Mouse (Mus musculus) layer of hippocampus, postnatal 14 days (tissue): ENCODE results near the gene Tamm41. TPM values are rescaled to one million over a fixed set of nuclear protein-coding genes. Genes with fewer than 3 reads are reported as not detected.

Experiments
- DNase-seq, 2 experiments: peaks; one replicate each; pipeline ENCODE4 v3.0.0; 2021 to 2022; ENCODE audit warnings: low spot score in 2 of 2, mixed read lengths in 1 of 2
- total RNA-seq, 2 experiments: library from RNA; stranded (reverse); gene quantifications; 2 replicates each; pipeline ENCODE4 v1.2.3; 2021

Tamm41 gene
- total RNA-seq, 2 experiments from 2014 or later, result 19.9 to 21.2 TPM

DNA sequence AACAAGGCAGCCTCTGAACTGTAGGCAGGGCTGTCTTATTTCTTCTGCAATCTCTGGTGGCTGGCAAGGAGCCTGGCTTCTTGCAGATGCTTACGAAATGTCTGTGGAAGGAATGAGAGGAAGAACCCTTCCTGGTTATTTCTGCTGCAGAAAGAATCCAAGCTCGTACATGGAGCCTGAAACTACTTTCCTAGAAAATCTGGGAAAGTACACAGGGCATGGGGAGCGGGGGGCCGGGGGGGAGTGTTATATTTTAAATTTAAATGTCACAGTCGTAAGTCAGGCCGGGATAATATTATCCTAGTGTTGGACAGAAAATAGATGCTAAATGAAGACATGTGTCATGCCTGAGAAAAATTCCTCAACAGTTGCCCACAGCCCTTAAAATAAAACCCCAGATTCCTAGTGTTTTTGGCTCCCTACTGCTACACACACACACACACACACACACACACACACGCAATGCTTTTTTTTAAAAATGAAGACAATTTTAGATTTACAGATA lies 60.7 kb downstream of the Tamm41 start:
- peak in 1 of 2 experiments; percentile 48 for DNase-seq

DNA sequence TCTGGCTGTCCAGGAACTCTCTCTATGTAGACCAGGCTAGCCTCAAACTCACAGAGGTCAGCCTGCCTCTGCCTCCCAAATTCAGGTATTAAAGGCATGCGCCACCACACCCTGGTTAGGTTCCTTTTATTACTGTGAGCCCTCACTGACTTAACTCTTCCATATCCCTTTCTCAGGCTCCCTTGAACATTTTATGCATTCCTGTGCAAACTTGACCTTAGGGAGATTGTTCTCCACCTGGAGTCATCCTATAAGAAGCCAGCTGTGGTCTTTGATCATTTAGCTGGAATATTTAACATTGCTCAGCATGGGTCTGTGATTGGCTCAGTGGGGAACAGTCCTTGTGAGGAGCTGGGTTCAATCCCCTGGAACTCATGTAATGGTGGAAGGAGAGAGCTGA lies 63.3 kb downstream of the Tamm41 start:
- DNase-seq, result no peak

DNA sequence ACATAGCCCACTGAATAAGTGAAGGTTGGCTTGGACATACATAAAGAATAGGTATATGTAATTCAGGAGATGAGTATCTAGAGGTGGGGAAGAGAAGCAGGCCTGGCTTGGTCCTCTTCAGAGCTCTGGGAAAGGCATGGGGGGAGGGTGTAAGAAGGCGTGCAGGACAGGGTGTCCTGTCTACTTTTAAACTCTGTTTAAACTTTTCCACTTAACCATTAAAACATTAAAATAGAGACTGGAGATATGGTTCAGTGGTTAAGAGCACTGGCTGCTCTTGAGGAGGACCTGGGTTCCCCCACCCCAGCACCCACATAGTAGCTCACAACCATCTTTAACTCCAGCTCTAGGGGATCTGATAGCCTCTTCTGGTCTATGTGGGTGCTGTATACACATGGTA lies 64.7 kb downstream of the Tamm41 start:
- no peak for DNase-seq

- DNase-seq, result no peak
These were observed 66.8 kb downstream of the Tamm41 start for GRCm38 (mm10) chr6:114970895-114971294.

DNA sequence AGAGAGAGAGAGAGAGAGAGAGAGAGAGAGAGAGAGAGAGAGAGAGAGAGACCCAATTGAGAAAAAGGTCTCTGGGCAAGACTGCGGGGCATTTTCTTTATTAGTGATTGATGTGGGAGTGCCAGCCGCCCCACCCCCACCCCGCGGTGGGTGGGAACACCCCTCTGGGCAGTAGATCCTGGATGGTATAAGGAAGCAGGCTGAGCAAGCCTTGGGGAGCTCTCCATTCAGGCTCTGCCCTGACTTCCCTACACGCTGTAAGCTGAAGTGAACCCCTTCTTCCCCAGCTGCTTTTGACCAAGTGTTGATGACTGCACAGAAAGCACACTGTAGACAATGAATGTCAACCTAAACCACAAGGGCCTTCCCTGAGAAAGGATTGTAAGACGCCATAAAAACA lies 67.3 kb downstream of the Tamm41 start:
- no peak for DNase-seq

GRCm38 (mm10) chr6:114969213-114970120 lies 68.2 kb downstream of the Tamm41 start, which contains the start of gene Vgll4:
Vgll4 (minus strand) TSS chr6:114969994.
- peak; percentile 61 to 65 for DNase-seq

GRCm38 (mm10) chr6:114968361-114969212 lies 69.1 kb downstream of the Tamm41 start:
- DNase-seq, result peak; percentile 80 to 83

DNA sequence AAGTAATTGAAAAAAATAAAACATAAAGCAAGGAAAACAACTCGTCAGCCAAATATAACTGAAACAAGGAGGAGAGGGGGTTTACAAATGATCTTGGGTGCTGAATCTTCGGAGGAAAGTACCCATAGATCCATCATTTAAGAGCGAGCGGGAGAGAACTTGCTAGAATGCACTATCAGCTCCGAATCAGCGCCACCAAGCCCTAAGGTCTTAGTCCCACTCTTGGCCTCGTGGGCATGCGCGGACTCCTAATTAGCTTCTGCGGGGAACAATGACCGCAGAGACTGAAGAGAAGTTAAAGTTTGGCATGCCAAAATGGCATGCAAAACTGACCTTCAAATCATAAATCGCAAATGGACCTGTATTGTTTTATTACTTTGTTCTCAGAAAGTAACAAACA lies 70.1 kb downstream of the Tamm41 start:
- no peak for DNase-seq

DNA sequence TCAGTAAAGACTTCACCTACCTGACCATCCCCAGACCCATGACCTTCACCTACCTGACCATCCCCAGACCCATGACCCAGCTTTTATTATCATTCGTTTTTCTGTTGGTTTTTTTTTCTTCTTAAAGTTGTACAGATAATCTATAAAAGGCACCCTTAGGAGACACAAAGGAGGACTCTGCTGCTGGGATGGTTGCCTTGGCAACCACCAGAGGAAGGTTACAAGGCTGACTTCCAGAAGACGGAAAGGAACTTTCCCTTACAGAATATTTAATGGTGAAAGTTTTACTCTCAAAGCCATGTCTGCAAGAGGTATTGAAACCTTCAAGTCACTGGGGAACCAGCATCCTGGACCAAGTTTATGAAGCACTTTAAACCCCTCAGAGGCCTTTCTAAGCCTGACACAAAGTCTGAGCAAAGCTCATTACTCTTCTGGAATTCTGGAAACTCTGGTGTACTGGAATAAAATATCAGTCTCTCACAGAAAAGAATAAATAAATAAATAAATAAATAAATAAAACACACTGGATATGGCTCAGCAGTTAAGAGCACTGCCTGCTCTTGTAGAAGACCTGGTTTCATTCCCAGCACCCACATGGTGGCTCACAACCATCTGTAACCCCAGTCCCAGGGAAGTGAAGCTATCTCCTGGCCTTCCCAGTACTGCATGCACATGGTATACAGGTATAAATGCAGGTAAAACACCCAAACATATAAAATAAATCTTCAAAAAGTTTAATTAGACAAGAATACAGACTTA lies 71.1 kb downstream of the Tamm41 start:
- no peak for DNase-seq

DNA sequence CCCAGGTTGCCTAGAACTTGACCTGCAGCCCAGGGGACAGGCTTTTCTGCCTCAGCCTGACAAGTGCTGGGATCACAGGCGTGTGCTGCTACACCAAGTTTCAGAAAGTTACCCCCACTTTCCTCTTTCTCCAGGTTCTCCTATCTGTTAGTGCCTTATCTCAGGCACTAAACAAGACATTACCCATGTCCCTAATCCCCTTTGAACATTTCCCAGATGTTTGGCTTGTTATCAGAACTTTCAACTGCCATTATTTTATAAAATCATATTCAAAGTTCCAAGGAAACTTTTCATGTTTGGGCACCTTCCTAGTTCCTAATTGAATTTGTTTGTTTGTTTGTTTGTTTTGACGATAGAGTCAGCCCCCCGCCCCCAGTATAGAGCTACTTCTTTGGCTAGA lies 71.9 kb downstream of the Tamm41 start:
- DNase-seq, result no peak

DNA sequence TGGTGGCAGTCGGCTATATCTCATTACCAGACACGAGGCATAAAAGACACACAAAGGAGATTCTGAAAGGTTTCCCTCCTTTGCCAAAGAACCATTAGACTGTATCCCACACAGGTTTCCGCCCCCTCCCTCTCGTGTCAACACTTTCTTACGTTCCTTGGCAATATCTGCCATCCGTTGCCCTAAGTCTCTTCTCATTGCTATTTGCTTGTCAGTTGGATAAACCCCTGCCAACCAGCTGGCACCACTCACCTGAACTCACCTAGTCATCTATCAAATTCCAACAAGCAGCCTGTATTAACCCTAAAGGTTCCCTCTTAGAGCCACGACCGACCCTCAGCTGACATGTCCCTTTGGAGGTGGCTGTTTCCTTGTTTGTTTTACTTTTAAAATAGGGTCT lies 72.3 kb downstream of the Tamm41 start:
- no peak for DNase-seq

DNA sequence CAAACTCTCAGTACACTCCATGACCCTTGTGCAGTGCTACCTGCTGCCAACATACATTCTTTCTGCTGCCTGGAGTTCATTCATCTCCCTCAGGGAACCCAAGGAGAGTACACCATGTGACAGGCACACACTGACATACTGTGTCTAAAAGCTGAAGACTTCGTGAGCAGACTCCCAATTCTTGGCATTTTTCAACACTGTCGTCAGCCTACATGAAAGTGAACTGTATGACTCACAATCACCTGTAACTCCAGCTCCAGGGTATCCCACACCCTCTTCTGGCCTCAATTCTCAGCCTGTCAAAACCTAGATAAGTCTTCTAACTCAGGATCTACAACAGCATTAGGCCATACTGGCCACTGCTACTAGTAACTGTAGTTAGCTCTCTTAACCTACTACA lies 73.4 kb downstream of the Tamm41 start:
- DNase-seq, result no peak

- DNase-seq, result no peak
These were observed 74.0 kb downstream of the Tamm41 start for GRCm38 (mm10) chr6:114963636-114964035.

DNA sequence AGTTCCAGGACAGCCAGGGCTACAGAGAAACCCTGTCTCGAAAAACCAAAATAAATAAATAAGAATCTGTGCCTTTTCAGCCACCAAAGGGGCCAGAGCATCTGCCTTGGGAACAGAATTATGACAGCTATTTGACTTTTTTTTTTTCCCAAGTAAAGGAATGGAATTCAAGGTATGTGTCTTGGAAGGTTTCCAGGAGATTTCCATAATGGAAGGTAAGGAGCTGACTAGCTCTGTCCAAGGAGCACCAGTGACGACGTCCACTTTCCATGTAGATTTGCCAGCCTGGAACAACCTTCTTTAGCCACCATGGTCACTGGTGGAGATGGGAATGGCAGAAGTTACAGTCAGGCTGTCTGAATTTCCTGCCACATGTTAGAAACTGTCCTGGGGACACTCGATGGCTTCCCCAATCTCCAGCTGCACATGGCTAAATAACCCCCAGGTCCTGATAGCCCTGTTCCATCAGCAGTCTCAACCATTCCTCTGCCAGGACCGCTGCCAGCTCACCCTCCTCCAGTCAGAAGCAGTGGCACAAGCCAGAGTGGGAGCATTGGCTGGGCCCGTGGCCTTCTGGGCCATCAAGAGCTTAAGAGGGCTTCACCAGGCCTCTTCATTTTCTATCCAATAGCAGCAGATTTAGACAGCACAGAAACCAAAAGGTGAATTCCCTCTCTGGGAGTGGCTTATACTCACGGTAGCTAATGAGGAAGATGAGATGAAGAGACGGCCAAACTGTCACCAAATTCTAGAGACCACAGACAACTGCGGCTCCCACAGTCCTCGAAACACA lies 76.2 kb downstream of the Tamm41 start:
- DNase-seq, result no peak

DNA sequence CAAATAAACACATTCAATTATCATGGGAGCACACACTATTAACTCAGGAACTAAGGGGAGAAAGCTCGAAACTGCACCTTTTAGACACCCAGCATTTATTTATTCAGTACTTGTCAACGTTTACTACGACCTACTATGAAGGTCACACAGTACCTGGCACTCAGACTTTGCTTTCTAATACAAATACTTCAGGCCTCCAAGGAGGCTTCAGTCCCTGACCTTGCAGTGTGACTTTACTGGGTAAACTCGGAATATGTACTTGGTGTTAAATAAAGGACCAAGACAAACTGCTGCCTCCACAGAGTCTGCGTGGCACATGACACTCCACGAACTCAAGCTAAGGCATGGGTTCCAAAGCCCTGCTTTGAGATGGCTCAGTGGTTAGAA lies 78.7 kb downstream of the Tamm41 start:
- no peak for DNase-seq

GRCm38 (mm10) chr6:114958249-114959011 lies 79.2 kb downstream of the Tamm41 start:
- DNase-seq, result no peak

DNA sequence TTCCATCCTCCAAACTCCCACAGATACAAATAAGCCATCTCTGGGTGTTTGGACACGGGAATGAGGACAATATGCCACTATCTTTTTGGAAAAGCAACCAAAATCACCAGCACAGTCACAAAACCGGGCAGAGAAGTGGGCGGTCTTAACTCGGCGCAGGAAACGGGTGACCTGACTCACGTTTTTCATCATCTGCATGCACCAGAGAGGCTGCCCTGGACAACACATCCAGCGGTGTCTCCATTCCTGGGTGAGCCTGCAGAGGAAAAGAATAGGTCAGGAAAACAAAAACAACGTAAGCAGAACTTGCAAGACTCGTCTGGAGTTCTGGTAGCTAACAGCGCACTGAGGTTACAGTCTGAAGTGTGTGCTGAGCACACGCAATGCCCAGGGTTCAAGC lies 79.9 kb downstream of the Tamm41 start:
- DNase-seq, result no peak

GRCm38 (mm10) chr6:114954496-114954895 lies 83.2 kb downstream of the Tamm41 start:
- no peak for DNase-seq
